Mouse (Mus musculus): ENCODE data around the gene Metrn.

GRCm38 (mm10) chr17:25769331-25769730 is 27.6 kb downstream of the Metrn start:
- TF ChIP-seq POU5F1 (IDR thresholded peaks at IDR 0.05; ENCODE audit: borderline replicate concordance, low read length) = no peak
- TF ChIP-seq CTCF (conservative IDR thresholded peaks at IDR 0.05; ENCODE audit: low read length) = no peak

Data from E14TG2a.4 (cell line).